Mouse (Mus musculus): ENCODE data around the gene Chst2. TPM values are rescaled to one million over a fixed set of nuclear protein-coding genes. Genes with fewer than 3 reads are reported as not detected.

Gene Chst2
- polyA plus RNA-seq (2012; rRNA removed) = 12.1 and 12.9 TPM in 2 replicates

DNA sequence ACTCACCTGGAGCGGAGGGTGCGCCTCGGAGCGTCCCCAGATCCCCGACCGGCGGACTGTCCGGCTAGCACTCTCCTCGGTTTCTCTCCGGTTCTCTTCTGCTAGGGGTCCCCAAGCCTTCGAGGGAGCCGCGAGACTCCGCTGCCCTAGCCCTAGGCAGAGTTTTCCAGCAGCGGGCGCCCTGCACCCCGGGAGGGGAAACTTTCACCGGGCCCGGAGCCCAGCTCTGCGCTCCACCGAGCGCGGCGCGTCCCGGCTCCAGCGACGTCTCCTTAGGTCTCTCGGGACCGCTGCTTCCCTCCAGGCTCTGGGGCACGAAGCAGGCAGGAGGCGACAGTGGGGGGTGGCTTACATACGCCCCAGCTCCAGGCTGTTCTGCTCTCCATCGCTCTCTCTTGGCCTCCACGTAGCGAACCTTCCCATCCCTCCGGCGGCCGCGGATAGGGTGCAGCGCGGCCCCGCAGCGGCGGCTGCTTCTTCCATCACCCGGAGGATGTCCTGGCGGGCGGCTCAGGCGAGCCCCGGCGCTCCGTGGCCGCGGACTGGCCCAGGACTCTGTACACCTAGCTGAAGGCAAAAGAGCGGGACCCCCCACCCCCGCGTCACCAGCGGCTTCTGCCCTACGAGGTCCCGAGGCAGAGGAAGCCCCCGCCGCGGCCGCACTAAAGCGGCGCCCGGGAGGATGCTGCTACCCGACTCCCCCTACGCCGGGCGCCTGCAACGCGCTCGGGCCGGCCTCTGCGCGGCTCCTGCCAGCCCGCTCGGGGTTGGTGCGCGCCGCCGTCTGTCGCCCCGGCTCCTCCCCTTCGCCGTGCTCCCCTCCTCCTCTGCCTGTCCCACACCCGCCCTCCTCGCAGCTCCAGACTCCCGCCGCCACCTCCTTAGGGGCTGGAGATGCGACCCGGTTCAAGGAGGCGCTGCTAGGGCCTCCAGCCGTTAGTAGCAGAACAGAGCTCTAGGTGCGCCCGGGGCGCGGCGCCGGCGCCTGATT is at the start of gene Chst2:
Chst2 (minus strand) TSS at position 152 of the 991 bp plus-strand sequence.

Other genes with a start within 250 kb of the Chst2 start
- gene U2surp, start 105.3 kb upstream of the Chst2 start, polyA plus RNA-seq (2012; rRNA removed) = 33.3 and 35.8 TPM in 2 replicates
- gene Paqr9, start 152.9 kb upstream of the Chst2 start, polyA plus RNA-seq (2012; rRNA removed) = 13.8 and 13.9 TPM in 2 replicates
- 0.24 and 0.40 TPM in 2 replicates for gene Pcolce2, start 230.9 kb upstream of the Chst2 start, polyA plus RNA-seq (2012; rRNA removed)

Measured in central nervous system, embryonic 18 days (tissue).